Mouse (Mus musculus) c-Kit-negative CD71-positive TER-119-positive erythroid progenitor cells, embryonic 14.5 days (primary cell): ENCODE measurements around the gene Gskip.

ENCODE experiments used
- DNase-seq: peaks from one replicate; pipeline ENCODE4 v3.0.0-alpha.2; 2013; ENCODE audit warnings: low read depth, low spot score

Gskip gene

GRCm38 (mm10) chr12:105722657-105723056 is 38.0 kb downstream of the Gskip start:
- peak; percentile 41 for DNase-seq

DNA sequence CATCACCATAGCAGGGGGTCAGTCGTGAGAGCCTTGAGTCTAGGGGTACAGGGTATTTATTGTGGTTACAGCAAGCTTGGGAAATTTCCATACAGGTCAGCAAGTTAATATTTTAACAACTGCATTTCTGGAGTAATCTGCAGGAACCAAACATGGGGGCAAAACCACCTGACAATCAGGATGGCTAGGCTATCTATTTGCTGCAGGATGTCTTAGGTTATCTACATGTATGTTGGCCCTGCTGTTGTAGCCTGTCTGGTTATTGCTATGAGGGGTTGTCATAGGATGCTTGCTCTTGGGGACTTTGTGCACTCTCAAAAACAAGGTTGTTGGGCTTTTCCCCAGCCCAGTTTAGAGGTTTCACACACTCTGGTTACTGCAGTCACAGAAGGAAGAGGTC is 40.0 kb downstream of the Gskip start:
- DNase-seq = no peak

- no peak for DNase-seq
Measured at GRCm38 (mm10) chr12:105725736-105726135, 41.1 kb downstream of the Gskip start.

DNA sequence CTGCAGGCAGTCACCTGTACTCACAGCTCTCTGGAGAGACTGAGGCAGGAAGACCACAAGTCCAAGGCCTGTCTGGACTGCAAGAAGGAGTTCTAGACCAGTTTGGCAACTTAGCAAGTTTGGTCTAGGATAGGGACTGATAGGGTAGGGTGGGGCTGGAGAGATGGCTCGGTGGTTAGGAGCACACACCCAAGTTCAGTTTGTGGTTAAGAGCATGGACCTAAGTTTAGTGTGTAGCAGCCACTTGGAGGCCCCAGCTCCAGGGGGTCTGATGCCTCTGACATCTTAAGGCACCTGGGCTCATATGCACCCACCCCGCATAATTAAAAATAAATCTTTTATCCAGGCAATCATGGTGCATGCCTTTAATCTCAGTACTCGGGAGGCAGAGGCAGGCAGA is 42.6 kb downstream of the Gskip start:
- DNase-seq = no peak

GRCm38 (mm10) chr12:105727964-105728363 is 43.3 kb downstream of the Gskip start:
- peak; percentile 52 for DNase-seq

DNA sequence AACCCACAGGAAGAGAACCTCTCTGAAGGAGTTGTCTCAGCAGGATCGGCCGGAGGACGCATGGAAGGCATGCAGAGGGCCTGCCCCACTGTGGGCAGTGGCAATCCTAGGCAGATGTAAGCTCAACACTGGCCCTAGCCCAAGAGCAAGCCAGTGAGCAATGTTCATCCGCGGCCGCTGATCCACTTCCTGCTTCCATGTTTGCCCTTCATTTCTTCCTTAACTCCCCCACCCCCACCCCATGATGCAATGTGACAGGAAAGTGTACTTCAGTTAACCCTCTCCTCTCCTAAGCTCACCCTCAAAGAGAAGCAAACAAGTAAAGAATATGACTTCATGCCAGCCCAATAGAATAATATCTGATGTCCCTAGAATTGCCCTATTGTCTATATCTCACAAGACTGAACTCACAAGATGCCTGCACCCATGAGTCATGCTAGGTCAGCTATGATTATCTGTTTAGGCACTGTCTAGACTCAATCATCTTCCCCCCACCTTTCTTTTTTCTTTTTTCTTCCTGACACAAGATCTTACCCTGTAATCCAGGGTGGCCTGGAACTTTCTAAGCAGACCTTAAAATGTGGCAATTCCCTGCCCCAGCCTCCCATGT is 46.3 kb downstream of the Gskip start:
- DNase-seq = no peak

DNA sequence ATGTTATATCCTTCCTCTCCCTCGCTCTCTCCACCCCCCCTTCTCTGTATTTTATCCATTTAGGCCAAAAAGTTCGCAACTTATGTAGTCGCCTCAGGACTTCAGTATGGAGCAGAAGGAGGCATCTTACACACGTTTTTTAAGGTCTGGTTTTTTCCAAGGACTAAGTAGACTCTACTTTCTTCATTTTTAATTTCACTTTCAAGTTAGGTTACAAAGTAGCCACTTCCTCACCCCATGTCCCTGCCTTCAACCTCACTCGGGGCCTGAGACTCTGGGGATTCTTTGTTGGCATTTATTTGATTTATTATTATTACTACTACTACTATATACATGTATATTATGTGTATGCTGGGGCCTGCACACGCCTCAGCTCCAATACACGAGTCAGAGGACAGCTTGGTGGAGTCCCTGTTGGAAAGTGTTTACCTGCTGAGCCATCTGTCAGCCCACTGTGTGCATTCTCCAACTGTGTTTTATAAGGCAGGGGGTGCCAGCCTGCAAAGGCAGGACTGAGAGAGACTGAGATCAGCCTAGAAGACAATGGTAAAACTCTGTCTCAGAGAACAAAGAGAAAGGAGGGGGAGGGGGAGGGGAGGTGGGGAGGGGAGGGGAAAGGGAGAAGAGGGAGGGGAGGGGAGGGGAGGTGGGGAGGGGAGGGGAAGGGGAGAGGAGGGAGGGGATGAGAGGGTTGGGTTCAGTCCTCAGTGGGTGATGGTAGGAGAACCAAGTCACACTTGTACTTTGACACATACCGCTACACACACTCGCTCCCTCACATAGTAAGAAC is 48.9 kb downstream of the Gskip start:
- DNase-seq = no peak

DNA sequence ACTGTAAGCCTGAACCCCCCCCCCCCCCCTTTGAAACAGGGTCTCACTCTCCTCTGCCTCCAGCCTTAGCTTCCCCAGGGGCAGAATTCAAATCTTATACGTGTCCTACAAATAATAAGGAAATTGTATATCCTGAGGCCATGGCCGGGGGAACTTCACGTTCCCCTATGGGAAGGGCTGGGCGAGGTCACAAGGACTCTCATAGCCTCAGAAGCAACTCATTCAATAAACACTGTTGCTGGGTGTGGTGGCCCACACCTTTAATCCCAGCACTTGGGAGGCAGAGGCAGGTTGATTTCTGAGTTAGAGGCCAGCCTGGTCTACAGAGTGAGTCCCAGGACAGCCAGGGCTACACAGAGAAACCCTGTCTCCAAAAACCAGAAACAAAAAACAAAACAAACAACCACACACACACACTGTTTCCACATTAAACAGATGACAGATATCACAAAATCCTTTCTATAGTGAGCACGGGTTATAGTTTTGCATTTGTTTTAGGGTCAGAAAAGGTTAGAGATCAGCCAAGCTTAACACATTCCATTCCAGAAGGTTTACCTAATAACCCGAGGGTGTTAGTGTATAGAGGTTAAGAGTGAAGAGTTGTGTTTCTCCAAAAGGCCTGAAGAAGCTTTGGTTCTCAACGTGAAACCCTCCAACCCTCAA is 50.7 kb downstream of the Gskip start:
- DNase-seq = no peak

GRCm38 (mm10) chr12:105735889-105736251 is 51.2 kb downstream of the Gskip start:
- no peak for DNase-seq

DNA sequence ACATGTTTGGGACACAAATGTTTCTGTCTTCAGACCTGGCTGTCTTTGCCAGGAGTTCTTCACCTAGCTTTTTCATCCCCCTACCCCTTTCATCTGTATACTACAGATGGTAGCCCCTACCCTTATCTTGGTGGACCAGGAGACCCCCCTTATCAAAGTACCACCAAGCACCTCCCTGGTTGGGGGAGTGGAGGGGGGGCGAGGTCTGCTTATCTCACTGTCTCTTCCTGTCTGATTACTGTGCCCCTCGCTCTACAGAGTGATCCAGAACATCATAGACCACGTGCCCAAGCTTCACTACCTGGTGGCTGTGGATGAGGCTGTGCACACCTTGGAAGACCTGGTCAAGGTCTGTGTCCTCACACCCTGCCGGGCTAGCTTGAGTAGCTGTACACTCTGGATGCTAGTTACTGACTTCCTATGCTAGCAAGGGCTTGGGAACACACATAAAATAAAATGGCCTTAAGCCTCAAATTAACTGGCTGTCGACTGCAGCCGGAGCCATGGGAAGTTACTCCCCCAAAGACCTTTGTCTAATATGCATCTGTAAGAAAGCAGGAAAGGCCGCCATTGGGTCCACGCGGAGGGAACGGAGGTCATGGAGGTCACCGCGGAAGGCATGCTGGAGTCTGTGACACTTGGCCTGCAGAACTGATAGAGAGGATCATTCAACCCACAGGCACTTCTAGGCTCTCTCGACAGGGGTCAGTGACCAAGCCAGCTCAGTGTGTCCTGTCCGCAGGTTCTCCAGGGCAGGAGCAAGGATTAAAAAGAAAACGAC is 53.9 kb downstream of the Gskip start:
- no peak for DNase-seq

GRCm38 (mm10) chr12:105739656-105740055 is 55.0 kb downstream of the Gskip start:
- DNase-seq = no peak

DNA sequence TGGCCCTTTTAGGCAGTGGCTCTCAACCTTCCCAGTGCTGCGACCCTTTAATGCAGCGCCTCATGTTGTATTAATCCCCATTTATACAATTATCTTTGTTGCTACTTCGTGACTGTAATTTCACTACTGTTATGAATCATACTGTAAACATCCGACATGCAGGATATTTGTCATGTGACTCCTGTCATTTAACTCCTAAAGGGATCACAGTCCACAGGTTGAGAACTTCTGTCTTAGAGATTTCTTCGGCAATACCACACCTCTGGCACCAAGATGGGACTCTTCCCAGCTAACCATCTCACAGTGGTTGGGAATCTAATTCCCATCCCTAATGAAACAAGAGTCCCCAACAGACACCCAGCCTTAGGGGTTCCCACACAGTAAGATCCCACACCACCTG is 63.5 kb downstream of the Gskip start:
- no peak for DNase-seq
